Mouse (Mus musculus): ENCODE results near the gene Eef1akmt1.

Eef1akmt1 gene

GRCm38 (mm10) chr14:57517001-57517400 lies 54.4 kb downstream of the Eef1akmt1 start:
- no peak for DNase-seq

GRCm38 (mm10) chr14:57515156-57515762 lies 56.2 kb downstream of the Eef1akmt1 start:
- DNase-seq: no peak

GRCm38 (mm10) chr14:57509554-57509953 lies 61.9 kb downstream of the Eef1akmt1 start:
- no peak for DNase-seq

- DNase-seq: no peak
These were observed 67.7 kb downstream of the Eef1akmt1 start for GRCm38 (mm10) chr14:57503729-57504128.
